Mouse (Mus musculus): Measurements from ENCODE around the gene Car1. TPM values are rescaled to one million over a fixed set of nuclear protein-coding genes. Genes with fewer than 3 reads are reported as not detected.
"Not testable (repeated sequence)": the region's sequence is repeated elsewhere in the genome, so short reads cannot be mapped to it uniquely, and the experiment has no call there.

Gene Car1
- polyA plus RNA-seq, 1 experiment: 129 TPM

DNA sequence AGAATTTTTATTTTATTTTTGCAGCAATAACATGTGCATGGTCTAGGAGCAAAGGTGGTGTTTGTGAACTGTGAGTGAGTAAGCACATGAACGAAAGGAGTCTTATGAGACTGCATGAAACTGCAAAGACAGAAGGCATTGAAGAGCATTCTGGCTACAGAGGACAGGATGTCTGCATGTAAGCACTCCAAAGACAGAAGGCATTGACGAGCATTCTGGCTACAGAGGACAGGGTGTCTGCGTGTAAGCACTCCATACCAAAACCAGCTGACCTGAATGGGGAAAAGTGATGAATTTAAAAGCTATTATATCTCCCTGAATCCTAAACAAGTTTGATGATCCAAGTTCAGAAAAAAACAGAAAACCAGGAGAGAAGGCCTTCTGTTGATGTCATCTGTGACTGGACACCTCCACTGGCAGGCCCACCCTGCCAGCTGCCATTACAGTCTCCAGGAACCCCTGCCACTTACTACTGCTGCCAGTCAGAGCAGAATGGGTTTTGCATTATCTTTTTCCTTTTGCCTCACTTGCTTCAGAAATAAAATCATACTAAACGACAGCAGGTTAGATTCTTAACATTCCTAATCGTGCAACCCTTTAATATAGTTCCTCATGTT is 23.2 kb upstream of the Car1 start:
- H3K4me3 ChIP-seq (replicated peaks; ENCODE audit: control insufficient read depth, low read depth, low read length): no peak overlapping the region
- TF ChIP-seq CTCF (IDR thresholded peaks at IDR 0.05; ENCODE audit: control insufficient read depth, insufficient read depth, low read length): no peak
- no peak for TF ChIP-seq POLR2A (IDR thresholded peaks at IDR 0.05; ENCODE audit: borderline replicate concordance, control insufficient read depth, low read depth, low read length)
- 81% methylated on average over 5 of the region's 5 CpGs for WGBS
- no peaks in the 10 kb centered on the region for H3K4me1 ChIP-seq (ENCODE audit: control insufficient read depth, insufficient read depth, low read length)
- no peak overlapping the region for H3K27ac ChIP-seq (ENCODE audit: control insufficient read depth, insufficient read depth, low read depth, low read length, poor library complexity)

GRCm38 (mm10) chr3:14828896-14829295 is 20.7 kb upstream of the Car1 start:
- no peak for TF ChIP-seq POLR2A (IDR thresholded peaks at IDR 0.05; ENCODE audit: borderline replicate concordance, control insufficient read depth, low read depth, low read length)
- no peak for TF ChIP-seq CTCF (IDR thresholded peaks at IDR 0.05; ENCODE audit: control insufficient read depth, insufficient read depth, low read length)
- Histone ChIP-seq H3K4me1 (ENCODE audit: control insufficient read depth, insufficient read depth, low read length) (no peaks in the 10 kb centered on the region), H3K27ac (ENCODE audit: control insufficient read depth, insufficient read depth, low read depth, low read length, poor library complexity) (no peak overlapping the region)

DNA sequence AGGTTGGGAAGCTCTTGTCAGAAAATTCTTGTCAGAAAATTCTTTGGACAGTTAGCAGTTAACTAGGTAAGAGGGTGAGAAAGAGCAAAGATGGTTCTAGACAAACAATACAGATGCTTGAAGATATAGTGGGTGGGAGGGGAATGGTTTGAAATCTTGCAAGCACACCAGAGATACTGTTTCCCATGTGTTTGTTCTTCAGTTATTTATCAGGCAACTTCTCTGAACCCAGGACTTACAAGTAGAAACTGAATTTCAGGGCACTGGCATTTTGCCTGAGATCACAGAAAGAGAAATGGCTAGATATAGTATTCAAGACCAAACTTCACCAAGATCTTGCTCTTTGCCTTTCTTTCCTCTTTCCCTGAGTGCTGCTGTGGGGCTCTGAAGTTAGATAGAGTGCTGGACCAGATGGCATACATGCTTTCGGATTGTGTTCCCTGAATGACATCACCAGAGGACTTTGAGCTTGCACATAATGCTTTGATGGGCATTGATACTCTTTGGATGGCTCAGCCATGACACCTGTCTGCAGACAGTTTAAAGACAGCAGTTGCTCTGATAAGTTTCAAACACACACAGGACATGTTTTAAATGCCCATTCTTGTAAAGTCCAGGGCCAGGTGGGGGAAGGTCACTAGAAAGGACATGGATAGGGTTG is 11.8 kb upstream of the Car1 start:
- Histone ChIP-seq H3K27ac (ENCODE audit: control insufficient read depth, insufficient read depth, low read depth, low read length, poor library complexity) (no peak overlapping the region), H3K4me1 (ENCODE audit: control insufficient read depth, insufficient read depth, low read length) (no peaks in the 10 kb centered on the region), H3K4me3 (replicated peaks; ENCODE audit: control insufficient read depth, low read depth, low read length) (no peak overlapping the region)
- 67% methylated on average over 1 of the region's 1 CpGs for WGBS
- TF ChIP-seq POLR2A (IDR thresholded peaks at IDR 0.05; ENCODE audit: borderline replicate concordance, control insufficient read depth, low read depth, low read length) (no peak), CTCF (IDR thresholded peaks at IDR 0.05; ENCODE audit: control insufficient read depth, insufficient read depth, low read length) (no peak)

More at GRCm38 (mm10) chr3:14828896-14829295, 20.7 kb upstream of the Car1 start:
- H3K4me3 ChIP-seq (replicated peaks; ENCODE audit: control insufficient read depth, low read depth, low read length): no peak overlapping the region

GRCm38 (mm10) chr3:14815396-14815795 is 7.2 kb upstream of the Car1 start:
- 87% methylated on average over 1 of the region's 1 CpGs for WGBS
- not testable (repeated sequence) for H3K27ac ChIP-seq (ENCODE audit: control insufficient read depth, insufficient read depth, low read depth, low read length, poor library complexity); H3K4me3 ChIP-seq (replicated peaks; ENCODE audit: control insufficient read depth, low read depth, low read length); H3K4me1 ChIP-seq (ENCODE audit: control insufficient read depth, insufficient read depth, low read length)

DNA sequence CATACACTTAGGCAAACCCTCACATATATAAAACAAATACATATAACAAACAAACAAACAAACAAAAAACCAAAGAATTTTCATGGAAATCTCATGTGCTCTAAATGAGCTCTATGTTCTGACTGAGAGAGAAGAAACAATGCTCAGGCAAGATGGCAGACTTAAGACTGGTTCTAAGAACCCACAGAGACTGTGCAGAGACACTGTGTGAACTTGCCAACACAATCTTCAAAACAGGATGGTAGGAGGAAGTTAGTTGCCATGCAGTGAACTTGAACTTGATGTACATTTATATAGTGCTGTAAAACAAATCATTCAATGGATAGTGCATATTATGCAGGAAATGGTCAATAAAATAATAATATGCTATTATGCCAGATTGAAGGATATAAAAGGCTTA is 1.5 kb downstream of the Car1 start:
- H3K4me3 ChIP-seq (replicated peaks; ENCODE audit: control insufficient read depth, low read depth, low read length): no peak overlapping the region
- H3K27ac ChIP-seq (ENCODE audit: control insufficient read depth, insufficient read depth, low read depth, low read length, poor library complexity): no peak overlapping the region
- TF ChIP-seq CTCF (IDR thresholded peaks at IDR 0.05; ENCODE audit: control insufficient read depth, insufficient read depth, low read length) (no peak), POLR2A (IDR thresholded peaks at IDR 0.05; ENCODE audit: borderline replicate concordance, control insufficient read depth, low read depth, low read length) (no peak)
- H3K4me1 ChIP-seq (ENCODE audit: control insufficient read depth, insufficient read depth, low read length): no peaks in the 10 kb centered on the region

DNA sequence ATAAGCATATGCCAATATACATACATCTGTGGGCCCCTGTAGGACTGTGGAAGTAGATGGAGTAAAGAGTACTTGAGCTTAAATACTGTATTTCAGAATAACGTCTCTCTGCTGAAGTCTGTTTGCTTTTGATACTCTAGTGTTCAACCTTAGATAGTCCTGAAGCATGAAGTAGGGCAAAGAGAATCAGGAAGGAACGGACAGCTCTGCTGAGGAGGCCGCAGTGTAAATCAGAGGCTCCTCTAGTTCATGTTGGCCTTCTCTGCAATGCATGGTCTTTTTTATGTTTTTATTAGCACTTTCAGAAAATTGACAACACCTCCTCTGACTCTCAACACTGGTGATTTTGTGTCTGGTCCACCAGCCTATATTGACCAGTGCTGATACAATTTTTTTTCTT is 2.2 kb downstream of the Car1 start:
- peak overlapping the region; percentile 32 for H3K4me3 ChIP-seq (replicated peaks; ENCODE audit: control insufficient read depth, low read depth, low read length)
- H3K27ac ChIP-seq (ENCODE audit: control insufficient read depth, insufficient read depth, low read depth, low read length, poor library complexity): no peak overlapping the region
- no peaks in the 10 kb centered on the region for H3K4me1 ChIP-seq (ENCODE audit: control insufficient read depth, insufficient read depth, low read length)
- WGBS: 63% methylated on average over 3 of the region's 3 CpGs
- TF ChIP-seq CTCF (IDR thresholded peaks at IDR 0.05; ENCODE audit: control insufficient read depth, insufficient read depth, low read length) (no peak), POLR2A (IDR thresholded peaks at IDR 0.05; ENCODE audit: borderline replicate concordance, control insufficient read depth, low read depth, low read length) (no peak)

DNA sequence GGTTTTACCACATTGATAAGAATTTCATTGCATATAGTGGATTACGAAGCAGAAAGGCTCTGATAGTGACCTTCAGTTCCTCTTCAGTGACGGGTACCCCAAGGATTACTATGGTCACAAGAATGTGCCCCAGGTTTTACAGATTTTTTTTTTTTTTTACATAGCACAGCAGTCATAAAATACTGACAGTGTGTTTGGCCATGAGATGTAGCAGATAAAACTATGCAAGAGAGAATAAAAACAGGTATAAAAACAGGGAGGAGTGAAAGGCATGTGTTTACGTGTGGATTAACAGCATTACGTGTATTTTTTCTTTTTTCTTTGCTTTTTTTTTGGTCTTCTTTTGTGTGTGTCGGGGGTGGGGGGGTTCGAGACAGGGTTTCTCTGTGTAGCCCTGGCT is 3.3 kb downstream of the Car1 start:
- H3K4me1 ChIP-seq (ENCODE audit: control insufficient read depth, insufficient read depth, low read length): no peaks in the 10 kb centered on the region
- no peak overlapping the region for H3K27ac ChIP-seq (ENCODE audit: control insufficient read depth, insufficient read depth, low read depth, low read length, poor library complexity)
- no peak for TF ChIP-seq CTCF (IDR thresholded peaks at IDR 0.05; ENCODE audit: control insufficient read depth, insufficient read depth, low read length)
- no peak overlapping the region for H3K4me3 ChIP-seq (replicated peaks; ENCODE audit: control insufficient read depth, low read depth, low read length)
- 57% methylated on average over 6 of the region's 6 CpGs for WGBS

- 87% methylated on average over 3 of the region's 3 CpGs for WGBS
- Histone ChIP-seq H3K4me3 (replicated peaks; ENCODE audit: control insufficient read depth, low read depth, low read length) (no peak overlapping the region), H3K27ac (ENCODE audit: control insufficient read depth, insufficient read depth, low read depth, low read length, poor library complexity) (no peak overlapping the region), H3K4me1 (ENCODE audit: control insufficient read depth, insufficient read depth, low read length) (no peaks in the 10 kb centered on the region)
- TF ChIP-seq CTCF (IDR thresholded peaks at IDR 0.05; ENCODE audit: control insufficient read depth, insufficient read depth, low read length) (no peak), POLR2A (IDR thresholded peaks at IDR 0.05; ENCODE audit: borderline replicate concordance, control insufficient read depth, low read depth, low read length) (no peak)
Observed at GRCm38 (mm10) chr3:14797069-14797468, 11.1 kb downstream of the Car1 start.
